Mouse (Mus musculus) kidney, adult 10 weeks (tissue): ENCODE measurements around the gene Olfr683. TPM values are rescaled to one million over a fixed set of nuclear protein-coding genes. Genes with fewer than 3 reads are reported as not detected.

ENCODE experiments used
- polyA plus RNA-seq: library from polyadenylated mRNA; stranded (reverse); fragments of 350-450 nt; fragmentation: Illumina TruSeq; extraction: RNeasy Lipid Tissue Mini Kit (QIAGEN cat#74804); gene quantifications from one replicate; pipeline ENCODE4 v1.2.3, GENCODE M21; 2014; ENCODE audit warnings: low read depth, low replicate concordance

The Olfr683 gene
- not detected for polyA plus RNA-seq

DNA sequence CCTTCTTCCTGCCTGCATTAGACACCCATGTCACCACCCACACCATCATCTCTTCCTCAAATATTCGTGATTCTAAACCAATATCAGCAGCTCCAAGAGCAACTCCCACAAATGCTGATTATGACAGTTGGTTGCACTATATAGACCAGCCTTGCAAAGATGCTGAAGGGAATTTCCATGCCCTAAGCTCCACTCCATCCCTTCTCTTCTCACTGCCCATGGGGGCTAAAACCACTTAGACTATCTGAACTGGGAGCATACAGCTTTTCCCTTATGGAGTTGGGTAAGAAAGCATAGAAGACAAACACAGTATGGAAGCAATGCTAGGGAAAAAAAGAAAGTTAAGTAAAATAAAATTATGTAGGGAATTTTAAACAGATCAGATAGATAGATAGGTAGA is at the start of gene Olfr683:
Gene Olfr683, minus strand, starts transcription at position 101 of the 400 bp plus-strand sequence.

DNA sequence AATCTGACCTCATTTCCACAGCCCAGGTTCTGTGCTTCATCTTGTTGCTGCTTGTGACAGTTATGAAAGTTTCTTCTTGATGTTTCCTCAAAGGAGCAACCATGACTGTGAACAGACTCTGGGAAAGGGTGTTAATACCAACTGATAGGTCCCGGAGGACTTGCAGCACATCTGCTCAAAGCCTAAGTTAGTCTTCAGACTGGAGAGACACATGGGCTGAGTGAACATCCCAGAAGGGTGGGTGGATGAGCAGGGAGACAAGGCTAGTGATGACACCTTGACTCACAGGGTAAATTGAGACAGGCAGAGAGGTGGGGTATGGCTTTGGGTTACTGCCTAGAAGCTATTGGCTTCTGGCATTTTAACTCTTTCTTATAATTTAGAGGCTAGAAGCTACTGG is 39.1 kb upstream of the Olfr683 start, which contains the start of gene Olfr685:
Gene Olfr685, minus strand, starts transcription at position 101 of the 400 bp plus-strand sequence.

DNA sequence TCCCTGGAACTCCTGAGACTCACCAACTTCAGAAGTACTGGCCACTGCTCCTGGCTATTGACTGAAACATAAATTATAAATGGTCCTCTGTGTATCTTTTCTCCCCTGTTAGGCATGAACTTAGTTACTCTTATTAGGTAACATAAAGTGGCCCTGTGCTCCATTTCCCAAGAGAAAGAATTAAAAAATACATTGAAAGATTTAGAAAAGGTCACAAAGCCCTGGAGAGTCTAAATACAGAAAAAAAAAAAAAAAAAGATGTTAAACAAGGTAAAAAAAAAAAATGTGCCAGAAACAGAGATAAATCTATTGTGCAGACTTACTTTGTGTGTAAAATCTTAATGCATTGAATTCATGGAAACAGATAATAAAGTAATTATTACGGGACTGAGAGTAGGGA is 16.7 kb upstream of the Olfr683 start, which contains the start of gene Olfr684:
Gene Olfr684, minus strand, starts transcription at position 101 of the 400 bp plus-strand sequence.

DNA sequence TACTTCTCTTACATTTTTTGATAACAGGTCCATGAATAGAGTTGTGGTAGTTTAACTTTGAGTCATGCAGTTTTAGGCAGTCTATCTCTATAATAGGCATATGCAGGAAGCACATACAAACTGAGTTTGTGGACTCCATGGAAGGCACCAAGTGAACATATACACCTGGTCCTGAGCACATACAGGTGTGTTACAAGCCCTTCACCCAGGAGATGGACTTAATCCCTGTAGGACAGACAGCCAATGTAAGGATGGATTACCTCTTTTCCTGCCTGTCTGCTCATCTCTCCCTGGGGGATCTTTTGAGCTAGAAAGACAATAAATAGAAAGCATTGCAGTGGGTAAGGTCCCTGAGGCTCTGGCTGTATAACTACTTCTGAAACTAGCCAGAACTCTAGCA is 30.3 kb downstream of the Olfr683 start, which contains the start of gene Olfr681:
Gene Olfr681, plus strand, starts transcription at position 301 of the 400 bp plus-strand sequence.

DNA sequence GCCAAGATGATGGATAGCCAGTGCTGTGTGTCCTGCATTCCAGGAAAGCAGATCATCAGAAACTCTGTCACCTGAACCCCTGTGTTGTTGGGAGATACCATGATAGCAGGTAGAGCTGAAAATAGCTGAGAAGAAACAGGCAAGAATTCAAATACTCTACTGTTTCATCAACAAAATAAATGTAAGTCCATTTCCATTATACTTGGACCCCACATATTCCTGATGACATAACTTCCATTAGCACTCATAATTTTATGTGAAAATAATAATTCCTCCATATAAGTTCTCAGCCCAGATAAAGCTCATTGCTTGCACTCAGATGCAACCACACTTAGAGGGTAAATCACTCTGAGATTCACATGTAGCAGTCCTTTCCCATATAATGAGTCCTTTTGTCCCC is 54.1 kb downstream of the Olfr683 start, which contains the start of gene Olfr680-ps1:
Gene Olfr680-ps1, minus strand, starts transcription at position 101 of the 400 bp plus-strand sequence.

Other genes with a start within 250 kb of the Olfr683 start
- not detected for gene Olfr667, start 225.5 kb downstream of the Olfr683 start, polyA plus RNA-seq
- gene Olfr668, start 219.0 kb downstream of the Olfr683 start, polyA plus RNA-seq: not detected
- gene Olfr669, start 212.8 kb downstream of the Olfr683 start, polyA plus RNA-seq: not detected
- gene Olfr670, start 184.4 kb downstream of the Olfr683 start, polyA plus RNA-seq: not detected
- gene Olfr671, start 167.9 kb downstream of the Olfr683 start, polyA plus RNA-seq: not detected
- gene Olfr672, start 145.0 kb downstream of the Olfr683 start, polyA plus RNA-seq: not detected
- gene Olfr675, start 118.6 kb downstream of the Olfr683 start, polyA plus RNA-seq: not detected
- gene Olfr676, start 114.3 kb downstream of the Olfr683 start, polyA plus RNA-seq: not detected
- not detected for gene Olfr677, start 95.6 kb downstream of the Olfr683 start, polyA plus RNA-seq
- gene Olfr678, start 82.5 kb downstream of the Olfr683 start, polyA plus RNA-seq: not detected
- gene Olfr679, start 65.8 kb downstream of the Olfr683 start, polyA plus RNA-seq: not detected
- not detected for gene Olfr680-ps1, start 54.2 kb downstream of the Olfr683 start, polyA plus RNA-seq
- not detected for gene Olfr681, start 30.2 kb downstream of the Olfr683 start, polyA plus RNA-seq
- gene Olfr684, start 16.6 kb upstream of the Olfr683 start, polyA plus RNA-seq: not detected
- gene Olfr685, start 39.0 kb upstream of the Olfr683 start, polyA plus RNA-seq: not detected
- not detected for gene Olfr686, start 60.5 kb upstream of the Olfr683 start, polyA plus RNA-seq
- gene Olfr688, start 141.1 kb upstream of the Olfr683 start, polyA plus RNA-seq: not detected
- not detected for gene Olfr689, start 164.2 kb upstream of the Olfr683 start, polyA plus RNA-seq
- not detected for gene Olfr690, start 187.1 kb upstream of the Olfr683 start, polyA plus RNA-seq
- not detected for gene Olfr691, start 195.3 kb upstream of the Olfr683 start, polyA plus RNA-seq
- not detected for gene Olfr692, start 221.2 kb upstream of the Olfr683 start, polyA plus RNA-seq
- gene Gm5901, start 228.0 kb upstream of the Olfr683 start, polyA plus RNA-seq: not detected